Mouse (Mus musculus) adrenal gland, adult 8-10 months (tissue): ENCODE data around the gene Acox3. TPM values are rescaled to one million over a fixed set of nuclear protein-coding genes. Genes with fewer than 3 reads are reported as not detected.

Experiments used
- DNase-seq: peaks from one replicate; pipeline ENCODE4 v3.0.0; 2022
- total RNA-seq, 4 experiments: library from RNA; stranded (reverse); gene quantifications; 2 replicates each; pipeline ENCODE4 v1.2.4; 2022

Gene Acox3
- total RNA-seq: 10 to 100 TPM; 56.2 to 98.7 (median 78.5) TPM

GRCm38 (mm10) chr5:35582445-35583220, at the start of gene Acox3:
Gene Acox3, plus strand, starts transcription at chr5:35583040.
- DNase-seq: peak; percentile 96

- no peak for DNase-seq
Measured at GRCm38 (mm10) chr5:35536271-35536670, 46.6 kb upstream of the Acox3 start.

DNA sequence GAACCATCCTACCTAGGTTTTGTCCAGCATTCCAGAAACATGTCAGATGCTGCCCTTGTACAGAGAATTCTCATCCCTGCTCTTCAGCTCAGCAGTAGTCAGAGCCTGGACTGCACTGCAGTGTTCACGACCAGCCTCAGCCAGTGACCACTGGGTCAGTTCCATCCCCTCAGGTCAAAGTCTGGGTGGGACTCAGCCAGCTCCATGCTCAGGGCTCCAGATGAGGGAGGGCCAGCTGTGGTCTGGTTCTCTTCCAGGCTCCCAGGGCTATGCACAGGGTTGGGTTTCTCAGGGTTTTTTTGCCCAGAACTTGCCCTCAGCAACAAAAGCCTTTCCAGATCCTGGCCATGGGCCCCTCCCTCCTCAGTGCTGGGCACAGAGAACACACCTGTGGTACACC, 45.4 kb upstream of the Acox3 start:
- DNase-seq: no peak

- no peak for DNase-seq
Measured at GRCm38 (mm10) chr5:35538022-35538421, 44.8 kb upstream of the Acox3 start.

DNA sequence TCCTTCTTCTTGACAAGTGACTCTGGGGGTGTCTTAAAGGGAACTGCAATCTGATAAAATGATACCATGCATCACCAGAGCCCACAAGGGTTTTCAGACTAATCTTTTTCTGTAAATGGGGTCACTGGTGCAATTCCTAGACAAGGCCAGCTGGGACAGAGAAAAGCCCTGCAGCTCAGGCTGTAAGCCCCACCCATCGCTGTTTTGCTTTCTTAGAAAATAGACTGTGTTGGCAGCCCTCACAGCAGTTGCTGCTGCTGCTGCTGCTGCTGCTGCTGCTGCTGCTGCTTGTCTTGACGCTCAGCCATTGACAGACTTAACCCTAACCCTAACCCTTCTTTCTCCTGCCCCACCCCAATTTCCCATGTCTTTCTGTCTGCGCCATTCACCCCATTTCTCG, 43.3 kb upstream of the Acox3 start:
- DNase-seq: no peak

DNA sequence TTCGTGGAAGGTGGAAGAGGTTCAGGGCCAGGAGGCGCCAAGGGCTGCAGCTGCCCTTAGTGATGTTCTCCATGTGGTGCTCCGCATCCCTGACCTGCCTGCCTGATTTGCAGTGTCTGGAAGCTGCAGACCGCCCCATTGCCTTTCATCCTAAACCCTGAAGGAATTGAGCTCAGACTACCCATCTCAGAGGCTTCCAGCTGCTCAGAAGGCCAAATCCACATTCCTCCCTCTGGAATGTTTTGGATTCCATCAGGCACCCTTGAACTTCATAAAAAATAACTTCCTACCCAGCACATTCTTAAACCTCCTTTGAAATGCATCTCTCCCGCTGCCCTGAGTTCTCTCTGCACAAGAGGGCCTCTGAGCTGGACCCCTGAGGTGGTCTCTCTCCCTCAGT, 42.3 kb upstream of the Acox3 start:
- DNase-seq: no peak

DNA sequence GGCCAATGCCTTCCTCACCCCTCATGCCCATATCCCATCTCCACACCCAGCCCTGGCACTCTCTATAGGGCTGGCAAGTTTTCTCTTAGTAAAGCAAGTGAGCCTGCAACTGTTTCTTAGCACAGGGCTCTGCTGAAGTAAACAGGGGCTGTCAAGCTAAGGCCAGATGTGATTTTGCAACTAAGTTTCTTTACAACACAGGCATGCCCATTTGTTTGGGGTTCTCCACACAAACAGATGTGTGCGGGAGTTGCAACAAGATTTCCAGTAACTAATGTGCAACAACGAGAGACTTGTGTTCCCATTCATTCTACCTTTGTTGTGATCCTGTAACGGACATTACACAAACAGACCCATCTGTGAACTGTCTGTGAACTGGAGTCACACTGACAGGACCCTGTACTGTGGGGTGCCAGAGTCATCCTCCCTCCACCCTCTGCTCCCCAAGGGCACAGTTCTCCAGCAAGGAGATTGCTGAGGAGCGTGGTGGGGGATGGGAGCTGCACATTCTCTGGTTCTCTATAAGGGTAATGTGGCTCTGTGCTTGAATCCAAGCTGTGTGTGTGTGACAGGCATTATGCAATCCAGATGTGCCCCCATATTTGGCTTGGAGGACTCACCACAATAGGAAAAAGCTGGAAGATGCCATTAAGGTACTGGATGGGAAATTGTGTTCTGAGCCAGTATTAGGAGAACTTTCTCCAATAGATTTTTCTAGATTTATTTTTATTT, 41.6 kb upstream of the Acox3 start:
- DNase-seq: no peak

DNA sequence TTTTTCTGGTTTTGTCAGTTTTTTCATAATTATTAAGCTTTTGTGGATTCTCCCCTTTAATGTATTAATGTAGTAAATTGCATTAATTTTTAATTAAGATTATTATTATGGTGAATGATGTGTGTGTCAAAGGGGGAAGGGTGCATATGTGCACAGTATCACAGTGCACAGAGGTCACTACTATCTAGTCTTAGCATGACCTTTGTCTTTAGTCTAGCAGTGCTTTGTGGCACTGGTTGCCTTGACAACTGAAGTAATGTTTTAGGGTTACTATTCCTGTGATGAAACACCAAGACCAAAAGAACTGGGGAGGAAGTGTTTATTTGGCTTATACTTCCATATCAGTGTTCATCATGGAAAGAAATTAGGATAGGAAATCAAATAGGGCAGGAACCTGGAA, 36.7 kb upstream of the Acox3 start:
- DNase-seq: no peak

DNA sequence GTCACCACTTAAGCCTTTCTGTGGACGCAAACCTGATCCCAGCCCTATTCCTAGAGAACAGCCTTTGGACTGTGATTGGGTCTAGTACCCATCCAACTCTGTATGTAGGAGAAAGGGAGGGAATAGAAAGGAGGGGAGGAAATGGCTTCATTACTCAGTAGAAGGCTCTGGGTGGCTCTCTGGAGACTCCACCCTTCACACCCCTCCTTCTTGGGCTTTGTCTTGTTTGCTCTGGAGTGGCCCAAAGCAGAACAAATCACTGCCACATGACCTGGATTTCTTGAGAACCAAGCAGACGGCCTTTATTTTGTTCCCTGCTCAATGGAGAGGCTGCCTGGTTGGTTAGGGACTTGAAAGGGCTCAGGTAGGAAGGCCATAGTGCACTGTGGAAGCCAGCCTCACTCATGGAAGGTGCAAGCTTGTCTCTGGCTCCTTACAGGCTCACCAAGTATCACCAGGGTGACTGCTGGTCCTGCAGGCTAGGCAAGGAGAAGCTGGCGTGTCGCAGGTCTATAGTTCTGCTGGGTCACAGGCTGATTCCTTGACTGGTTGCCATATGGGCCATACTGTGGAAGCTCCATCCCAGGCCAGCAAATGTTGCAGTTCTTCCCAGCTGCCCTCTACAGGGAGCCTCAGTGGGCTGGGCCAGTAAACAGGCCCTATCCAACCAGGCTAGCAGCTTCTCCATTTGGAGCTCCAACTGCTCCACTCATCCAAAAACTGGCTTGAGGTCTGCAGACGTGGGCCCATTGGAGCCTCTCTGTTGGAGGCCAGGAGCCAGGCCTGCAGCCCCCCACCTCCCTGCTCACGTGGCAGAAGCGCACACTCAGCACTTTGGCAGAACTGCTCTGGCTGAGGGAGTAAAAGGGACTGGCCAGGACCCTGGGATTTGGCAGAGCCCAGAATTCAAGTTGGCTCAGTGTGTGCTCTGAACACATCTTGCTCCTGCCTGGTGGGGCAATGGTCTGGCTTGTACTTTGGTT, 30.7 kb upstream of the Acox3 start:
- DNase-seq: no peak

- DNase-seq: no peak
Measured at GRCm38 (mm10) chr5:35552838-35553539, 29.9 kb upstream of the Acox3 start.

DNA sequence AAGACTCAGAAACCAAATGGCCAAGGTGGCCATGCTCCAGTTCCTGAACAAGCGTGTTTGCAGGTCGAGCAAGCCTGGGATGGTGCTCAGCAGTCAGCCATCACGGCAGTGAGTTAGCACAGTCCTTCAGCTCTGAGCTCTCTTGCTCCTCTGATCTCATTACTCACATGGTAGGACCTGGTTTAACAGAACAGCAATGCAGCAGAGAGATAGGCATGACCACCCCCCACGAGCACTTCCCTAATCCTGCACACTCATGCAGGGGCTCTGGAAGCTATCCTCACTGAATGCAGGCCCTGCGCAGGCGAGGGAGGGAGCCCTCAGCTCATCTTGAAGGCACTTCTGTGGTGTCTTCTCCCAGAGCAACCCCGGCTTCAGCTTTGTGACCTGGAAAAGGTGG, 26.4 kb upstream of the Acox3 start:
- no peak for DNase-seq

DNA sequence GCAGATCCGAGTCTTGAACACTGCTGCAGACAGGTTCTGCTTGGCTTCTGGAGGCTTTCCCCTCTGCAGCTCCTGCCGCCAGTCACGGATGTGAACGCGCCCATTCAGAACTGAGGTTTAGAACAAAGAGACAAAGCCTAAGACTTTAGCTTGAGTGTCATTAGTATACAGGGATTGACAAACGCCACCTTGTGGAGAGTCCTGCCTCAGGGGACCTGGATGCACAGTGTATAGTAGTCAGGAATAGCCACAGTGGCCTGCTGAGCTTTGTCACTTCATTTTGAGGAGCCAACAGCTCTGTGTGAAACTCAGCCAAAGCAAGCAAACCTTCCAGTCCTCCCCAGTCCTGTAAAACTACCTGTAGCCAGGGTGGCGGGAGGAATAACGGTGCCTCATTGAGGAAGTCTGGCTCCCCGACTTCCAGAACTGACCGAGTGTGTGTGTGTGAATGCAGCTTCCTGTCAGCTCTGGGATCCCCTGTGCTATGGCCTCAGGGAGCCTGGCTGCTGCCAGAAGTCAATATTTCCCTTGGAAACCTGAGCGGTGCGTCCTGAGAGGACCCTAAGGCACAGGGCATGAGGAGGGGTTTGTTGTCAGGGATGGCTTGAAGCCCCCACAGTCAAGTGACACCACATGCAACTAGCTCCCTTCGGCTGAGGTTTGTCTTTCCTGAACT, 24.8 kb upstream of the Acox3 start:
- no peak for DNase-seq

GRCm38 (mm10) chr5:35559447-35559846, 23.4 kb upstream of the Acox3 start:
- no peak for DNase-seq

DNA sequence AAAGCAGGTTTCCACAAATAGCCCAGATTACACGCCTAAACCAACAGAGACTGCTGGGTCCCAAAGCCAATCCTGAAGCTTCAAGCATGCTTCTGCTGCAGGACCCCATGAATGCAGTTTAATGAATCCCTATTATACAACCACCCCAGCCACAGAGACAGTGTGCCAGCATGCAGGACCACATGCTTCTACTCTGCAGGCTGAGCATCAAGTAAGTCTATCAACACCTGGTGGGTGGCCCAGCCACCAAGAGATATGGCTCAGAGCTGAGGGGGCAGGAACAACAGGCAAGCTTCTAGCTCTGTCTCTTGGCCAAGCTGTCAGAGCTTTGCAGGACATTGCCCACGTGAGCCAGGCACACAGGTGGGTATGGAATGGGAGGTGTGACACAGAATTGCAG, 20.2 kb upstream of the Acox3 start:
- no peak for DNase-seq

GRCm38 (mm10) chr5:35563449-35563848, 19.4 kb upstream of the Acox3 start:
- peak; percentile 33 for DNase-seq

DNA sequence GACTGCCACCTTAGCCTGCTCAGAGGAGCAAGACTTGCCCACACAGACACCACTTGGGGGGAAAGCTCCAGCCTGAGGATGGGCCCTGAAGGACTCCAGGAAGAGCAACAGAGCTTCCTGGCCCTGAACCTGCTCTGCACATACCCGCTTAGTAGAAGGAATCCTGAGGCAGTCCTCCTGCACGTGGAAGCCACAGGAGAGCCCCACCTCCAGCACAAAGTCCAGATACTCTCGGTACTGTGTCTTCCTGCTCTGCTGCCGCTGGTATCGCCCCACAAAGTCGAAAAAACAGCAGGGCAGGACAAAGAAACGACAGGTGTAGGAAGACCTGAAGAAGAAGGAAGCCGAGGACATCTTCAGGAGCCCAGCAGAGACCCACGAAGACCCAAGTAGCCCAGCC, 17.6 kb upstream of the Acox3 start:
- no peak for DNase-seq

GRCm38 (mm10) chr5:35566632-35567031, 16.2 kb upstream of the Acox3 start:
- DNase-seq: no peak

DNA sequence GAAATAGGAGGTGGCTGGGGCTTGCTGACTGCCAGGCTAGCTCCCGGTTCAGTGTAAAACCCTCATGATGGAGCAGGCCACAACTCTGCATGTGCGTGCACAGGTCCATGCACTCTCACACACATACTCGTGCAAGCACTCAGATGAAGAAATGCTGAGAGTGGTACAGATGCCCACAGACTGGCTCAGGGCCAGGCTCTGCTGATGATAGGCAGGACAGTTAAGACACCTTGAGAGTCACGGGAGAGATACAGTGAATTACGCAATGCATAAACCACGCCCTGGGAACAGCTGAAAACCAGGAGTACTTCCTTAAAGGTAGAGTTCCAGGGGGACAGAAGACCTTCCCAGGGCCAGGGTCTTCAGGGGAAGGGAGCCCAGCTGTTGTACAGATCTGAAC, 11.3 kb upstream of the Acox3 start:
- no peak for DNase-seq

DNA sequence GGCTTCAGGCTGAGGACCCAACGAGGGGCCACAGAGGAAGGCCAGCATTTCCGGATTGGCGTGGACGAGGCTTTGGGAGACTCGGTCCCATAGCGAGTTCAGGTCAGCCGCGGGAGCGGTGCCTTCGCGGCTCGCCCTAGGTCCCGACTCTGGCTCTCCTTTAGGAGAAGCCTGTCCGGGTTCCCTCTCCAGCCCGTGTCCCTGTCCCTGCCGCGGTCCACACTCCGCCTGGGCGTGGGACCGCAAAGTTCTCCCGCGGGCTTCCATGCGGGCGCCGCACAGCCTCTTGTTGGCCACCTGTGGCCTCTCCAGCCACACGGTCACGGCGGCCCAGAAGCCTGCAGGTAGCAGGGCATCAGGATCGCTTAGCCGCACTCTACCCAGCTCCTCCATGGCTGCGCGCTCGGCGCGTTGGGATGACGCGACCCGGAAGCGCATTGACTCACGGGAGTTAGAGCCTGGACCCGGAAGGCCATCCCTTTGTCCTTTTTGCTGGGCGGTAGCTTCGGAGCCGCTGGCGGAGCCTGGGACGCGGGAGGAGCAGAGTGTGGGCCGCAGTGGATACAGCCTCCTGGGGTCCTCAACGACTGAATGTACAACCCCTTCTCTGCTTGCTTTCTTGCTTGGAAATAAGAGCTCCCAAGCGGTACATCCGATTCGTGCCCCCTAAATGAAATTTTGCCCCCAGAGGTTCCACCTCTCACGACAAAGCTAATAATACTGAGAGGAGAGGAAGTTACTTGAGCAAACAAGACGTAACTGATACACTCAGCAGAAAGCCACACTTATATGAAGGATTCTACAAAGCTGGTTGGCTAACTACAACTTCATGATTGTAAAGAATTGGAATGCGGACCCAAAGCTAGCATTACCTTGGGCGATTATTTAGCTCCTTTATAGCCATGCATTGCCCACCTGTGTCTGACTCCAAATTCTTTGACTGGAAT, 7.9 kb upstream of the Acox3 start, which contains the start of gene Trmt44:
Gene Trmt44, minus strand, starts transcription at position 418 of the 947 bp plus-strand sequence.
- DNase-seq: peak; percentile 90

DNA sequence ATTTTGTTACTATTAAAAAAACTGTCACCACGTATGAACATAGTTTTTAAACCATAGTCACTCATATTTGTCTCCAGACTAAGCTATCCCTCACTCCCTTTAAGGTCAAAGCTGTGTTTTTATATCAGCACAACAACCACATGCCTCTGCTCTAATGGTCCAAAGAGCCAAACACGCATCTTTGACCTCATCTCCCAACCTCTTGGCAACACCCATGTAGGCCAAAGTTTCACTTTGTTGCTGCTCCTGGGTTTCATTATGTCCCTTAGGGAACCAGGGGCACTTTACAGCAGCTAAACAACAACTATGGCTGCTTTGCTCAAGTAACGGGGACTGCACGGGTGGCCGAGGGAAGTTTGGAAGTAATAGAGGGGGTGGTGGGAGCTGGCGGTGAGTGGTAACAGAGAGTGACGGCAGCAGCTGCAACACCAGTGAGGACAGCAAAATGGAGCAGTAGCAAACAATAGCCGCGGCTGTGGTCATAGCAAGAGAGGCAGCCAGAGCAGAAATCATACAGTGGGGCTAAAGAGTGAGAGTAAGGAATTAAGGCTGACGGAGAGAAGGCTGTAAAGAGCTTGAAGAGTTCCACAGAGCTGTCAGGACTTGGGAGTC, 6.3 kb upstream of the Acox3 start:
- no peak for DNase-seq
